Mouse (Mus musculus): ENCODE results near the gene Ccdc169. TPM values are rescaled to one million over a fixed set of nuclear protein-coding genes. Genes with fewer than 3 reads are reported as not detected.

Ccdc169 gene
- polyA plus RNA-seq, 1 experiment from 2014 or later, result 0.25 TPM

DNA sequence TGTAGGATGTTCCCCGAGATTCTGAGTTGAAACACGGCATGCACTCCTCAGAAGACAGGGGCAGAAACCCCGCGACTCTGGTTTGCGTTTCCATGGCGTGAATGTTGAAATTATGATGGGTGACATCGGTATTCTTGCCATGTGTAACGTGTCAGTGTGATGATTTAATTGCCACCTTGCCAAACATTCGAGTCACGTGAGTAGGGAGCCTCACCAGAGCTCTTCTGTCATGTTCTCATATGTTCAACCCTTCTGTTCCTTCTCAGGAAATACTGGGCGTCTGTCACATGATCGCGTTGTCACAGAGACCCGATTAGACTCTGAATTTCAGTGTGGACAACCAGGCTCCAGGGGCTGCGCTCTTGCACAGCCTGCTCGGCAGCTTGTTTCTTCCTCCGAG is 31.1 kb upstream of the Ccdc169 start:
- Histone ChIP-seq H3K9me3 (replicated peaks) (no peaks in the 10 kb centered on the region), H3K36me3 (no peaks in the 10 kb centered on the region), H3K27me3 (ENCODE audit: low read depth, poor library complexity, severe bottlenecking) (no peaks in the 10 kb centered on the region), H3K4me3 (no peak overlapping the region), H3K27ac (replicated peaks) (no peak overlapping the region), H3K4me1 (no peaks in the 10 kb centered on the region)
- DNase-seq (ENCODE audit: low spot score), result no peak
- WGBS, result 92% methylated on average over 17 of the region's 17 CpGs

DNA sequence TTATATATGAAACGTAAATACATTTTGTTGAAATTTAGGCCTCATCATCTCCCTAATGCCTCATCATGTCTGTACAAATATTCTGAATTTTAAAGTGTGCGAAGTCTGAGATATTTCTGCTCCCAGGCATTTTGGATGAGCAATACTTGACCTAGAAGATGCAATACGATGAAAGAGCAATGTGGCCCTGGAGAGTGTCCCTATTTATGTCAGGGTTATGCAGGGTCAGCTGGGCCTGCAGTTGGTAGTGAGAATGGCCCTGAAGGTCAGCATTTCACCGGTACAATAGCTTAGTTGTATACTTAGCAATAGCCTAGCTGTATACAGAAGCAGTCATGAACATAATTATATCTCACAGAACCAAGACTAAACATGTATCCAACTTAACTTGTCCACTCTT is 28.0 kb upstream of the Ccdc169 start:
- DNase-seq (ENCODE audit: low spot score), result no peak
- 91% methylated on average over 4 of the region's 4 CpGs for WGBS
- no peaks in the 10 kb centered on the region for H3K27me3 ChIP-seq (ENCODE audit: low read depth, poor library complexity, severe bottlenecking)

DNA sequence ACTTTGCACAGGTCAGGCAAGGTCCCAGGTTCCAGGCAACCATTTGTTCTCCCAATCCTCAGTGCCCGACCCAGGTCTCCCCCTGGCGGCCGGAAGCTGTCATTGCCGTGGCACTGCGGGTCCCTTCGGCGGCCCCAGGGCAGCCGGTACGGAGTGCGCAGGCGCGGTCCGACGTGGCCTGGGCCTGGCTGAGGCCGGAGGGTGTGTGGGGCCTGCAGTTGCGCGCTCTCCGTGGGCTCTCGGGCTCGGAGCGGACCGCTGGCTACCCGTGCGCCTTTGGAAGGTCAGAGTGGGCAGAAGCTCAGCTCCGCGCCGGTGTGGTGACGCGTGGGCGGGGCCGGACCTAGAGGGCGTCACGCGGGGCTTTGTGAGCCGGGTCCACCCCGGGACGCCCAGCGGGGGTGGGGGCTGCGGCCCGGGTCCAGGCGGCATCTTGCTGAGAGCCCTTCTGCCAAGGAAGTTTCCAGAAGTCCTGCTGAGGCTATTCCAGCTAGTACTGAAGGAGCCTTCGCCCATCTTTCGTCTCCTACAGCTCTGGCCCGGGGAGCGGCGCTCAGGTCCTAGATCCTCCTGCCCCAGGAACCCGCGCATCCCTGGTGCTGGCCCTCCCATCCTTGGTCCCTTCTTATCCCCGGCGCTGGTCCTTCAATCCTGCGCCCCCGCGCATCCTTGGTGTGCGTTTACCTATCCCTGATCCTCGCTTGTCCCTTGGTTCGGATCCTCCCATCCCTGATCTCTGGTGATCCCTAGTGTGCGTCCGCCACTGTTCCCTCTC is 25.0 kb upstream of the Ccdc169 start, which contains the start of gene Spg20:
Gene Spg20 (plus strand): TSS at position 174 of the 775 bp plus-strand sequence.
- WGBS, result under 1% methylated on average over 58 of the region's 58 CpGs
- peak; percentile 96 for DNase-seq (ENCODE audit: low spot score)

More for the DNA sequence above, 28.0 kb upstream of the Ccdc169 start:
- Histone ChIP-seq H3K4me1 (peaks cover 18% of the 10 kb centered on the region), H3K27ac (replicated peaks) (no peak overlapping the region), H3K9me3 (replicated peaks) (no peaks in the 10 kb centered on the region), H3K36me3 (no peaks in the 10 kb centered on the region), H3K4me3 (no peak overlapping the region)

DNA sequence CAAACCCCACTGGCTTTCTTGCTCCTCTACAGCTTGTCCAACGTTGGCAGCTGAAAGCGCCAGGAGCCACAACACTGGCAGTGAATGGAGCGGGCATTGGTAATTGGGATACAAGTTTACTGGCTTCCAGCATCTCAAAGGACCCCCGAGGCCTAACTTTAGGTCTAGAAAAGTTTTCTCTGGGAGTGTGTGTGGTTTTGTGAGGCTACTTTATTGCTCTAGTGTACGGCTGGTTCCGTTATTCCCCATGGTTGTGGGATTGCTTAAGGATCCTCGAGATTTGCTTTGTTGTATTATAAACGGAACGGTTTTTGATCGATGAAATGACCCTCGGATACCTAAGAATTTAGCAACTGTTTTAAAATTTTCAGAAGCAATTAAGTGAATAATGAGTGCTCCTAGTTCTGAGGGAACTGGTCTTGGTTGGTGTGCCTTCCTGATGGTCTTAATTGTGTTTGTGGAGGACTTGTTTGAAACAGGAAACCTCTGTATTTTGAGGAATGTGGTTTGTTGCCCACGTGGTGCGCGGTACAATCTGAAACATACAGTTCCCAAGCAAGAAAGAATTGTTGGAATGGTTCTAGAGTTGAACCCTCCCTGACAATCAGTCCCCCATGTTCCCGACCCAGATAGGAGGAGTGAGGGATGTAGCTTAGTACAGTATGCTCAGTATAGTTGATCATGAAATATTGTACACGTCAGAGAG is 24.3 kb upstream of the Ccdc169 start:
- Histone ChIP-seq H3K36me3 (peaks cover 20% of the 10 kb centered on the region), H3K27me3 (ENCODE audit: low read depth, poor library complexity, severe bottlenecking) (no peaks in the 10 kb centered on the region), H3K4me1 (peaks cover 25% of the 10 kb centered on the region), H3K4me3 (peak overlapping the region; percentile 69), H3K9me3 (replicated peaks) (peaks cover 7% of the 10 kb centered on the region), H3K27ac (replicated peaks) (peak overlapping the region; percentile 94)
- 62% methylated on average over 16 of the region's 16 CpGs for WGBS
- DNase-seq (ENCODE audit: low spot score), result no peak

More for the DNA sequence above, 25.0 kb upstream of the Ccdc169 start, which contains the start of gene Spg20:
- Histone ChIP-seq H3K4me1 (peaks cover 25% of the 10 kb centered on the region), H3K36me3 (peaks cover 12% of the 10 kb centered on the region), H3K4me3 (peak within 1 kb of the TSS; percentile 69), H3K9me3 (replicated peaks) (peaks cover 4% of the 10 kb centered on the region), H3K27me3 (ENCODE audit: low read depth, poor library complexity, severe bottlenecking) (no peaks in the 10 kb centered on the region), H3K27ac (replicated peaks) (peak within 1 kb of the TSS; percentile 94)

DNA sequence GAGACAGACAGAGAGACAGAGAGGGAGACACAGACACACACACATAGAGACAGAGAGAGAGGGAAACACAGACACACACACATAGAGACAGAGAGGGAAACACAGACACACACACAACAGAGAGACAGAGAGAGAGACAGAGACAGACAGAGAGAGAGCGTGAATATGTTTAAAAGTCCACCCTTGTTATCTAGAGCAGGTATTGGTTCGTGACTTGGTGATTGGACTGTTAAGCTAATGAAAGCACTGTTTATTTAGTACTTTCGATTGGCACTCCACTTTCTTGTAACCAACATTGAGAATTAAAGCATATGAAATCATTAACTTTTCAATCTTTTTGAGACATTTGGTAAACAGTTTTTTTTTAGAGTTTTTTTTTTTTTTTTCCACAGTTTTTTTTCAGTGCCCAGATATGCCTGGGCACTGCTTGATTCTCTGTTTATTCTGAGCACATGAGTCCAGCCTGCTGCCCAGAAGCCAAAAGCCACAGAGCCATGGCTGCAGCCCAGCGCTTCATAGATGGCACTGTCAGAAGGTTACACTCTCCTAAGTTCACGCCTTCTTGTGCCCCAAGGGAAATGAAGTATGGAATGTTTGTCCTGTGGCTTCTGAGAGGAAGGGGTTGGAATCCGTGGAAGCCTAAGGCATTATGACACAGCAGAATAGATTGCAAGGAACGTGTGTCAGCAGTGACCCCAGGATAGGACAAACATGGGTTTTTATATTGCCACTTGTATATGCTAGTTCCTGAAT is 22.6 kb upstream of the Ccdc169 start:
- H3K27me3 ChIP-seq (ENCODE audit: low read depth, poor library complexity, severe bottlenecking), result no peaks in the 10 kb centered on the region
- H3K36me3 ChIP-seq, result peaks cover 36% of the 10 kb centered on the region
- no peak for DNase-seq (ENCODE audit: low spot score)
- 74% methylated on average over 7 of the region's 7 CpGs for WGBS
- H3K4me3 ChIP-seq, result no peak overlapping the region
- no peak overlapping the region for H3K27ac ChIP-seq (replicated peaks)
- peaks cover 7% of the 10 kb centered on the region for H3K9me3 ChIP-seq (replicated peaks)
- H3K4me1 ChIP-seq, result peaks cover 25% of the 10 kb centered on the region

DNA sequence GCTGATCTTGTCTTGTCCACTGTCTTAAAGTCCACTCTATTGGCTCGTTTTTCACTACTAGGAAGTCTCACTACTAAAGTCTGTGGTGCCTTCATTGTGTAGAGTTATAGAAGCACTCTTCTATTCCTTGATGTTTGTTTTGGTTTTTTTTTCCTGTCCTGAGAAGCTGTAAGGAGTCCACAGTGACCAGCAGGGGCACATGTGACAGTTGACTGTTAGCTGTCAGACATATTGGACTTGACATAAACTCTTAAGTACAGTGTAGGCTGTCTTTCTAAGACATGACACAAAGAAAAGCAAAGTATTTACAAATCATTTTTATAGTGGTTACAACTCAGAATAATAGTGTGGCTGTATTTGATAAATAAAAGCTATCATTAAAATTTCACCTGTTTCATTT is 22.1 kb upstream of the Ccdc169 start:
- Histone ChIP-seq H3K4me1 (peaks cover 25% of the 10 kb centered on the region), H3K27ac (replicated peaks) (no peak overlapping the region), H3K36me3 (peaks cover 42% of the 10 kb centered on the region), H3K4me3 (no peak overlapping the region), H3K9me3 (replicated peaks) (peaks cover 7% of the 10 kb centered on the region), H3K27me3 (ENCODE audit: low read depth, poor library complexity, severe bottlenecking) (no peaks in the 10 kb centered on the region)
- no peak for DNase-seq (ENCODE audit: low spot score)
- WGBS, result 59% methylated on average over 1 of the region's 1 CpGs

DNA sequence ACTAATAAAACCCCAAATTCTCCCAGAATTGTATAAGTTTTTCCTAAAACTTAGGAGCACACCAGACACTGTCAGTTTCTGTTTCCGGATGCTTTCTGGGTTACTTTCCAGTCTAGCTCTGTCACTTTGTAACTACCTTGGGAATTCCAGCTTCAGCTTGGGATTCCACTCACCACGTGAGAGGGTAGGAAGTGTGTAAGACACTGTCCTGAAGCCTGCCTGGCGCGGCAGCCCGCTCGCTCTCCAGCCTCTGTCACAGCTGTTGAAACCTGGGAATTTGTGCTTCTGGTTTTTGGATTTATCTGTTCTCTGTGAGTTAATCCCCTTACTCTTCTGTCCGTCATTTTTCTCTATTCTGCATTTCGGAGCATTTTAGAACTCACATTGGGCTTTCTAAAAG is 21.1 kb upstream of the Ccdc169 start:
- 96% methylated on average over 8 of the region's 8 CpGs for WGBS
- DNase-seq (ENCODE audit: low spot score), result no peak
- Histone ChIP-seq H3K4me1 (peaks cover 25% of the 10 kb centered on the region), H3K27ac (replicated peaks) (no peak overlapping the region), H3K36me3 (peaks cover 51% of the 10 kb centered on the region), H3K9me3 (replicated peaks) (peaks cover 7% of the 10 kb centered on the region), H3K27me3 (ENCODE audit: low read depth, poor library complexity, severe bottlenecking) (no peaks in the 10 kb centered on the region), H3K4me3 (no peak overlapping the region)

DNA sequence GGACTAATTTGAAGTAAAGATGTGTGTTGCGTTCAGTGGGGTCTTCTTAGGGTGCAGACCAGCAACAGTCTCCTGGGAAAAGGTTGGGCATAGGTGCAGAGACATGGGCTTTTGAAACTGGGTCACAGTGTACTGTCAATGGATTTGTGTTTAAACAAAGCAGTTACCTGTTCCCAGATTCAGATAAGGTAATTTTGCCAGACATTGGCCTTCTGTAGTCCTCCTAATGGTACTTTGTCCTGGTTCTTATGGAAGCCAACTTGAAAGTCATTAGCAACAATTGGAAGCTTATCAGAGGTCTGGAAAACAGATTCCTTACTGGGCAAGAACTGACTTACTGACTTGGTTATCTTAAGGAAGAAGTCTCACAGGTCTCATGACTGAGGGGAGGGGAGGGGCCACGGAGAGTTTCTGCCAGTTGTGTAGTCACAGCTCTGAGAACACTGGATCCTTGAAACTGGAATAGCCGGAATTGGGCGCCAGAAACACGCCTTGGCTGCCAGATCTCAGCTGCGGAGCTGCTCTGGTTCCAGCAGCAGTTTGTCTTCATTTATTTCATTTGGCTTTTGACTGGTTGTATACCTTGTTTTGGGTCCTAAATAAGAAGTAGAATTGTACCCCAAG is 17.8 kb upstream of the Ccdc169 start:
- Histone ChIP-seq H3K4me1 (peaks cover 5% of the 10 kb centered on the region; the same call in 1 of the 2 replicates), H3K27ac (replicated peaks) (no peak overlapping the region), H3K9me3 (replicated peaks) (peaks cover 7% of the 10 kb centered on the region), H3K36me3 (peaks cover 84% of the 10 kb centered on the region), H3K27me3 (ENCODE audit: low read depth, poor library complexity, severe bottlenecking) (no peaks in the 10 kb centered on the region), H3K4me3 (no peak overlapping the region)
- WGBS, result 95% methylated on average over 6 of the region's 6 CpGs
- no peak for DNase-seq (ENCODE audit: low spot score)

DNA sequence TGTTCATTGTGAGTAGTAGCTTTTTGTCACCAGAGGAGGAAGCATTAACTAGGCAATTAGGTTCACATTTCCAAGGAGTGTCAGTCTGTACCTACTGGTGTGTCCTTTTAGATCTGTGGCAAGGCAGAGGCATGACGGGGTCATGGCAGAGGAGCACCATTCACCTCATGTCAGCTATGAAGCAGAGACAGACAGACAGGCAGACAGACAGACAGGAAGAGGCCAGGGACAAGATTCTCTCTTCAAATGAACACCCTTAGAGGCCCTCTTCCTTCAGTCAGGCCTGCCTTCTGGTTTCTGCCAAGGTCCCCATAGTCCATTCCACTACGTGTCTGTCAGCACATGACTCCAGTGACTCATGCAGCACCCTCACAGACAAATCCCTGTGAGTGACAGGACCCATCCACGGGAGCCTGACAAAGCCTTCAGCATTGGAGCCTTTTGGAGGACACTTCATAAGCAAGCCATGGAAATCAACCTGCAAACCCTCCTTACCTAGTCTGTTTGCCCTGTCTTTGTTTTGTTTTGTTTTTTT is 14.7 kb upstream of the Ccdc169 start:
- DNase-seq (ENCODE audit: low spot score), result no peak
- Histone ChIP-seq H3K4me1 (no peaks in the 10 kb centered on the region), H3K27me3 (ENCODE audit: low read depth, poor library complexity, severe bottlenecking) (no peaks in the 10 kb centered on the region), H3K9me3 (replicated peaks) (no peaks in the 10 kb centered on the region; the same call in 1 of the 2 replicates), H3K27ac (replicated peaks) (no peak overlapping the region), H3K36me3 (peaks cover 98% of the 10 kb centered on the region), H3K4me3 (no peak overlapping the region)
- WGBS, result 92% methylated on average over 3 of the region's 3 CpGs

DNA sequence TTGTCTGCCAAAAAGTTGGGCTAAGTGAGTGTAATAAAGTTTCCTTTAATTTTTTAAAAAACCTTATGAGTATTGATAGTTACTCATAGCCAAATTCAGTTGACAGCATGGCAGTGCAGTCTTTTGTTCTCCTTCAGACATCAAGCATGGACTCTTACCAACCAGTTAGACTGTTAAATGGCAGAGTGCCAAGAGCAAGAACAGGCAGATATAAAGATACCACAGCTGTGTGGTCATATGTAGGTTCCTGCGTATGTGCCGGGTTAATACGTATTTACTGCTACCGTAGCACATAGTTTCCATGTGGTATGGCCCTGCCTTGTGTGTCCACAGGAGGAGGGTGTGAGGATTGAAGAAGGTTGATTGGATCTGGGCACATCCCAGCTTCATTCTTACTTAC is 14.1 kb upstream of the Ccdc169 start:
- WGBS, result 95% methylated on average over 4 of the region's 4 CpGs
- Histone ChIP-seq H3K36me3 (peaks cover 98% of the 10 kb centered on the region), H3K4me1 (no peaks in the 10 kb centered on the region), H3K9me3 (replicated peaks) (no peaks in the 10 kb centered on the region), H3K4me3 (no peak overlapping the region), H3K27ac (replicated peaks) (no peak overlapping the region), H3K27me3 (ENCODE audit: low read depth, poor library complexity, severe bottlenecking) (no peaks in the 10 kb centered on the region)
- DNase-seq (ENCODE audit: low spot score), result no peak

DNA sequence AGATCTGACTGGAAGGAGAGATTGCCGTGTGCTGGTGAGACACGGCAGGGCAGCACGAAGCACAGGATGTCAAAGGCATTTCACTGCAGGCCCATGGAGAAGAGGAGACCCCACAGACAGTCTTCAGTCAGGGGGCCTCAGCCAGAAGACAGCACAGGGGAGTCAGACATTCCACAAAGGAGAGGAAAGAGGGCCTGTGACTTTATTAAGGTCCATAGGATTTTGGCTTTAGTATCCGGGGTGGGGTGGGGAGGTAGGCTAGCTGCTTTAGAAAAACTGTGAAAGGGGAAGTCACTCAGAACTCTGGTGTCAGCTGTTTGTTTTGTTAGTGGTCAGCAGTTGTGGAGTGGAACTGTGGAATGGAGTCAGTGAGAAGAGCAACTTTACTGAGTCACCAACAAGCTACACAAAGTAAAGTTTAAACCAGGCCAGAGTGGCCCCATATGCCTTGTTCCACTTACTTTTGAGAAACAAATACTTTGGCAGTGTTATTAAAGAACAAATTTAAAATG is 7.9 kb upstream of the Ccdc169 start:
- no peak overlapping the region for H3K4me3 ChIP-seq
- 92% methylated on average over 4 of the region's 4 CpGs for WGBS
- no peaks in the 10 kb centered on the region for H3K9me3 ChIP-seq (replicated peaks)
- H3K27ac ChIP-seq (replicated peaks), result no peak overlapping the region
- H3K27me3 ChIP-seq (ENCODE audit: low read depth, poor library complexity, severe bottlenecking), result no peaks in the 10 kb centered on the region
- no peaks in the 10 kb centered on the region for H3K4me1 ChIP-seq
- peaks cover 98% of the 10 kb centered on the region for H3K36me3 ChIP-seq
- DNase-seq (ENCODE audit: low spot score), result no peak

Data from midbrain, embryonic 10.5 days (tissue).